Mouse (Mus musculus): ENCODE data around the gene Tmem220. TPM values are rescaled to one million over a fixed set of nuclear protein-coding genes. Genes with fewer than 3 reads are reported as not detected.

Gene Tmem220
- 0.59 and 1.1 TPM in 2 replicates for polyA plus RNA-seq (2014; fragmentation: Nextera tagmentation; extraction: Ambion mirVana)

GRCm38 (mm10) chr11:67024867-67025477, at the start of gene Tmem220:
Gene Tmem220 (plus strand): TSS chr11:67025154.
- Histone ChIP-seq H3K27me3 (ENCODE audit: control insufficient read depth, insufficient read depth, low read length) (peaks cover 3% of the 10 kb centered on the region; the same call in 1 of the 2 replicates), H3K27ac (no peak within 1 kb of the TSS)
- under 1% methylated on average over 34 of the region's 35 CpGs for WGBS

GRCm38 (mm10) chr11:66975606-66976330, 49.2 kb upstream of the Tmem220 start:
- Histone ChIP-seq H3K9me3 (ENCODE audit: control insufficient read depth, low read length) (peaks cover 17% of the 10 kb centered on the region), H3K4me2 (replicated peaks) (no peak overlapping the region), H3K27ac (no peak overlapping the region), H3K9ac (no peak overlapping the region), H3K4me1 (replicated peaks; ENCODE audit: control insufficient read depth, insufficient read depth, low read length) (no peaks in the 10 kb centered on the region), H3K4me3 (replicated peaks; ENCODE audit: low read length) (no peak overlapping the region), H3K27me3 (ENCODE audit: control insufficient read depth, insufficient read depth, low read length) (no peaks in the 10 kb centered on the region), H3K36me3 (replicated peaks; ENCODE audit: control insufficient read depth, insufficient read depth) (no peaks in the 10 kb centered on the region)
- no peak for DNase-seq (ENCODE audit: low spot score)
- ATAC-seq (ENCODE audit: low FRiP score) = no peak
- WGBS = 92% methylated on average over 7 of the region's 7 CpGs

More at GRCm38 (mm10) chr11:67024867-67025477, at the start of gene Tmem220:
- Histone ChIP-seq H3K4me3 (replicated peaks; ENCODE audit: low read length) (peak within 1 kb of the TSS; percentile 35), H3K4me2 (replicated peaks) (peak within 1 kb of the TSS; percentile 56), H3K4me1 (replicated peaks; ENCODE audit: control insufficient read depth, insufficient read depth, low read length) (peaks cover 7% of the 10 kb centered on the region), H3K9ac (peak within 1 kb of the TSS; percentile 53), H3K36me3 (replicated peaks; ENCODE audit: control insufficient read depth, insufficient read depth) (no peaks in the 10 kb centered on the region), H3K9me3 (ENCODE audit: control insufficient read depth, low read length) (no peaks in the 10 kb centered on the region)
- DNase-seq (ENCODE audit: low spot score) (peak; percentile 89), ATAC-seq (ENCODE audit: low FRiP score) (peak; percentile 95)

- 77% methylated on average over 15 of the region's 15 CpGs for WGBS
- no peak overlapping the region for H3K27ac ChIP-seq
- H3K4me2 ChIP-seq (replicated peaks) = no peak overlapping the region
Measured at GRCm38 (mm10) chr11:66981336-66982115, 43.4 kb upstream of the Tmem220 start.

GRCm38 (mm10) chr11:66982794-66983193, 42.2 kb upstream of the Tmem220 start:
- Histone ChIP-seq H3K9me3 (ENCODE audit: control insufficient read depth, low read length) (no peaks in the 10 kb centered on the region), H3K4me2 (replicated peaks) (no peak overlapping the region), H3K36me3 (replicated peaks; ENCODE audit: control insufficient read depth, insufficient read depth) (no peaks in the 10 kb centered on the region), H3K27ac (no peak overlapping the region), H3K27me3 (ENCODE audit: control insufficient read depth, insufficient read depth, low read length) (no peaks in the 10 kb centered on the region), H3K9ac (no peak overlapping the region), H3K4me3 (replicated peaks; ENCODE audit: low read length) (no peak overlapping the region), H3K4me1 (replicated peaks; ENCODE audit: control insufficient read depth, insufficient read depth, low read length) (peaks cover 14% of the 10 kb centered on the region)
- DNase-seq (ENCODE audit: low spot score) (no peak), ATAC-seq (ENCODE audit: low FRiP score) (no peak)
- WGBS = 38% methylated on average over 6 of the region's 6 CpGs

More at GRCm38 (mm10) chr11:66981336-66982115, 43.4 kb upstream of the Tmem220 start:
- ATAC-seq (ENCODE audit: low FRiP score) (no peak), DNase-seq (ENCODE audit: low spot score) (no peak)
- H3K9me3 ChIP-seq (ENCODE audit: control insufficient read depth, low read length) = 0 out of 2 replicates have a peak, but pooled peaks cover under 1% of the 10 kb centered on the region
- no peaks in the 10 kb centered on the region for H3K27me3 ChIP-seq (ENCODE audit: control insufficient read depth, insufficient read depth, low read length)
- H3K4me1 ChIP-seq (replicated peaks; ENCODE audit: control insufficient read depth, insufficient read depth, low read length) = peaks cover 14% of the 10 kb centered on the region
- H3K9ac ChIP-seq = no peak overlapping the region
- no peaks in the 10 kb centered on the region for H3K36me3 ChIP-seq (replicated peaks; ENCODE audit: control insufficient read depth, insufficient read depth)
- H3K4me3 ChIP-seq (replicated peaks; ENCODE audit: low read length) = no peak overlapping the region

- Histone ChIP-seq H3K4me1 (replicated peaks; ENCODE audit: control insufficient read depth, insufficient read depth, low read length) (peaks cover 14% of the 10 kb centered on the region), H3K9ac (peak overlapping the region; percentile 70; the same call in 1 of the 2 replicates), H3K4me3 (replicated peaks; ENCODE audit: low read length) (no peak overlapping the region), H3K27ac (peak overlapping the region; percentile 79; the same call in 1 of the 2 replicates), H3K36me3 (replicated peaks; ENCODE audit: control insufficient read depth, insufficient read depth) (no peaks in the 10 kb centered on the region), H3K9me3 (ENCODE audit: control insufficient read depth, low read length) (no peaks in the 10 kb centered on the region), H3K4me2 (replicated peaks) (peak overlapping the region; percentile 81; the same call in 1 of the 2 replicates), H3K27me3 (ENCODE audit: control insufficient read depth, insufficient read depth, low read length) (no peaks in the 10 kb centered on the region)
- ATAC-seq (ENCODE audit: low FRiP score) (no peak), DNase-seq (ENCODE audit: low spot score) (no peak)
- WGBS = 66% methylated on average over 11 of the region's 11 CpGs
Measured at GRCm38 (mm10) chr11:66983422-66984164, 41.4 kb upstream of the Tmem220 start.

- peak; percentile 77 for ATAC-seq (ENCODE audit: low FRiP score)
- 5% methylated on average over 28 of the region's 28 CpGs for WGBS
Measured at GRCm38 (mm10) chr11:66984165-66985135, 40.5 kb upstream of the Tmem220 start.

GRCm38 (mm10) chr11:66985136-66985702, 39.7 kb upstream of the Tmem220 start:
- Histone ChIP-seq H3K4me2 (replicated peaks) (peak overlapping the region; percentile 81), H3K27ac (peak overlapping the region; percentile 79; the same call in 1 of the 2 replicates)
- 32% methylated on average over 11 of the region's 11 CpGs for WGBS

More at GRCm38 (mm10) chr11:66984165-66985135, 40.5 kb upstream of the Tmem220 start:
- Histone ChIP-seq H3K36me3 (replicated peaks; ENCODE audit: control insufficient read depth, insufficient read depth) (no peaks in the 10 kb centered on the region), H3K27me3 (ENCODE audit: control insufficient read depth, insufficient read depth, low read length) (no peaks in the 10 kb centered on the region), H3K4me2 (replicated peaks) (peak overlapping the region; percentile 81), H3K9ac (peak overlapping the region; percentile 70), H3K4me1 (replicated peaks; ENCODE audit: control insufficient read depth, insufficient read depth, low read length) (peaks cover 14% of the 10 kb centered on the region), H3K9me3 (ENCODE audit: control insufficient read depth, low read length) (no peaks in the 10 kb centered on the region), H3K27ac (peak overlapping the region; percentile 79), H3K4me3 (replicated peaks; ENCODE audit: low read length) (peak overlapping the region; percentile 38)
- peak; percentile 90 for DNase-seq (ENCODE audit: low spot score)

More at GRCm38 (mm10) chr11:66985136-66985702, 39.7 kb upstream of the Tmem220 start:
- no peak for DNase-seq (ENCODE audit: low spot score)
- no peaks in the 10 kb centered on the region for H3K36me3 ChIP-seq (replicated peaks; ENCODE audit: control insufficient read depth, insufficient read depth)
- ATAC-seq (ENCODE audit: low FRiP score) = no peak
- H3K9ac ChIP-seq = peak overlapping the region; percentile 70; the same call in 1 of the 2 replicates
- H3K9me3 ChIP-seq (ENCODE audit: control insufficient read depth, low read length) = no peaks in the 10 kb centered on the region
- H3K27me3 ChIP-seq (ENCODE audit: control insufficient read depth, insufficient read depth, low read length) = no peaks in the 10 kb centered on the region
- H3K4me1 ChIP-seq (replicated peaks; ENCODE audit: control insufficient read depth, insufficient read depth, low read length) = peaks cover 14% of the 10 kb centered on the region
- peak overlapping the region; percentile 38 for H3K4me3 ChIP-seq (replicated peaks; ENCODE audit: low read length)

Measured in hindbrain, embryonic 14.5 days (tissue).